Mouse (Mus musculus): ENCODE measurements around the gene Serpinb3c. TPM values are rescaled to one million over a fixed set of nuclear protein-coding genes. Genes with fewer than 3 reads are reported as not detected.
A peak's percentile ranks its signal among the peaks of the same experiment; 100 is the strongest.
"Not testable (repeated sequence)": the region's sequence is repeated elsewhere in the genome, so short reads cannot be mapped to it uniquely, and the experiment has no call there.

The Serpinb3c gene
- not detected in 2 replicates for polyA plus RNA-seq (2015; fragmentation: Nextera tagmentation; extraction: Ambion mirVana)

GRCm38 (mm10) chr1:107278261-107278660, at the start of gene Serpinb3c, which contains the start of gene Serpinb3b:
Serpinb3c (minus strand) TSS chr1:107278371.
Serpinb3b (minus strand) TSS chr1:107278361.
- not testable (repeated sequence) for H3K9ac ChIP-seq (ENCODE audit: low read depth, low read length); DNase-seq (ENCODE audit: low spot score); H3K4me1 ChIP-seq (replicated peaks; ENCODE audit: insufficient read depth, low read length); H3K36me3 ChIP-seq (ENCODE audit: insufficient read depth, low read length); ATAC-seq (replicated peaks; ENCODE audit: low FRiP score, low read depth); H3K9me3 ChIP-seq (replicated peaks; ENCODE audit: low read length); H3K4me3 ChIP-seq (replicated peaks; ENCODE audit: low read depth, low read length); H3K27me3 ChIP-seq (ENCODE audit: insufficient read depth, low read length); H3K4me2 ChIP-seq (ENCODE audit: low read length); H3K27ac ChIP-seq

- WGBS, result 41% methylated on average over 3 of the region's 3 CpGs
- not testable (repeated sequence) for ATAC-seq (replicated peaks; ENCODE audit: low FRiP score, low read depth)
Observed at GRCm38 (mm10) chr1:107243170-107243569, 35.0 kb downstream of the Serpinb3c start.

More at GRCm38 (mm10) chr1:107243170-107243569, 35.0 kb downstream of the Serpinb3c start:
- H3K9ac ChIP-seq (ENCODE audit: low read depth, low read length); H3K27ac ChIP-seq; H3K36me3 ChIP-seq (ENCODE audit: insufficient read depth, low read length); H3K27me3 ChIP-seq (ENCODE audit: insufficient read depth, low read length); H3K4me1 ChIP-seq (replicated peaks; ENCODE audit: insufficient read depth, low read length); H3K4me2 ChIP-seq (ENCODE audit: low read length); H3K4me3 ChIP-seq (replicated peaks; ENCODE audit: low read depth, low read length); H3K9me3 ChIP-seq (replicated peaks; ENCODE audit: low read length): not testable (repeated sequence)
- TF ChIP-seq CTCF (IDR thresholded peaks at IDR 0.05; ENCODE audit: low read depth), result peak; percentile 72
- peak; percentile 3 for DNase-seq (ENCODE audit: low spot score)

Other genes with a start within 250 kb of the Serpinb3c start
- gene Serpinb3a, start 226.1 kb downstream of the Serpinb3c start, polyA plus RNA-seq (2015; fragmentation: Nextera tagmentation; extraction: Ambion mirVana), result not detected in 2 replicates
- not detected in 2 replicates for gene Serpinb3d, start 194.9 kb downstream of the Serpinb3c start, polyA plus RNA-seq (2015; fragmentation: Nextera tagmentation; extraction: Ambion mirVana)
- gene Serpinb3b, start within 50 bp of the Serpinb3c start, polyA plus RNA-seq (2015; fragmentation: Nextera tagmentation; extraction: Ambion mirVana), result not detected in 2 replicates
- gene Serpinb11, start 82.8 kb upstream of the Serpinb3c start, polyA plus RNA-seq (2015; fragmentation: Nextera tagmentation; extraction: Ambion mirVana), result not detected in 2 replicates
- gene Serpinb7, start 121.3 kb upstream of the Serpinb3c start, polyA plus RNA-seq (2015; fragmentation: Nextera tagmentation; extraction: Ambion mirVana), result not detected in 2 replicates
- gene Serpinb2, start 233.1 kb upstream of the Serpinb3c start, polyA plus RNA-seq (2015; fragmentation: Nextera tagmentation; extraction: Ambion mirVana), result not detected in 2 replicates

All from kidney, postnatal 0 days (tissue).